Mouse (Mus musculus) hindbrain, embryonic 12.5 days (tissue): ENCODE measurements around the gene Hnrnpf. TPM values are rescaled to one million over a fixed set of nuclear protein-coding genes. Genes with fewer than 3 reads are reported as not detected.

ENCODE experiments used
- ATAC-seq: fragments of 200-750 bp; cut with Nextera tagmentation; 2 replicates; pipeline ENCODE4 v1.8.0; 2017; ENCODE audit warnings: moderate TSS enrichment; ENCODE audit not compliant: low FRiP score
- H3K27ac ChIP-seq: fragments of 300-500 bp; sonication (generic); 2 replicates; pipeline ENCODE4 v1.5.1; 2016; ENCODE audit warnings: mild to moderate bottlenecking
- H3K27me3 ChIP-seq: fragments of 300-500 bp; sonication (generic); 2 replicates; pipeline ENCODE4 v1.6.1; 2016; ENCODE audit warnings: mild to moderate bottlenecking
- H3K36me3 ChIP-seq: fragments of 300-500 bp; sonication (generic); 2 replicates; pipeline ENCODE4 v1.6.1; 2016; ENCODE audit warnings: mild to moderate bottlenecking
- H3K4me1 ChIP-seq: fragments of 300-500 bp; sonication (generic); 2 replicates; pipeline ENCODE4 v1.6.1; 2016
- H3K4me2 ChIP-seq: fragments of 300-500 bp; sonication (generic); replicated peaks from 2 replicates; pipeline ENCODE4 v1.6.1; 2016; ENCODE audit warnings: mild to moderate bottlenecking
- H3K4me3 ChIP-seq: fragments of 300-500 bp; sonication (generic); 2 replicates; pipeline ENCODE4 v1.5.1; 2016; ENCODE audit warnings: mild to moderate bottlenecking
- H3K9ac ChIP-seq: fragments of 300-500 bp; sonication (generic); 2 replicates; pipeline ENCODE4 v1.6.1; 2016; ENCODE audit warnings: mild to moderate bottlenecking, moderate library complexity
- H3K9me3 ChIP-seq: fragments of 300-500 bp; sonication (generic); replicated peaks from 2 replicates; pipeline ENCODE4 v1.6.1; 2016; ENCODE audit warnings: mild to moderate bottlenecking
- WGBS: fragments of 180-500 bp; shearing (Covaris S2); methylation state at CpG from one replicate; pipeline ENCODE4 v1.1.7; 2016; 5-methylcytosine and 5-hydroxymethylcytosine counted together
- polyA plus RNA-seq: library from polyadenylated mRNA; unstranded; fragments of >200 nt; fragmentation: Nextera tagmentation; extraction: Ambion mirVana; gene quantifications from 2 replicates; pipeline ENCODE4 v1.2.1, GENCODE M21; 2016

Gene Hnrnpf
- polyA plus RNA-seq, 1 experiment from 2014 or later, result 474 TPM

DNA sequence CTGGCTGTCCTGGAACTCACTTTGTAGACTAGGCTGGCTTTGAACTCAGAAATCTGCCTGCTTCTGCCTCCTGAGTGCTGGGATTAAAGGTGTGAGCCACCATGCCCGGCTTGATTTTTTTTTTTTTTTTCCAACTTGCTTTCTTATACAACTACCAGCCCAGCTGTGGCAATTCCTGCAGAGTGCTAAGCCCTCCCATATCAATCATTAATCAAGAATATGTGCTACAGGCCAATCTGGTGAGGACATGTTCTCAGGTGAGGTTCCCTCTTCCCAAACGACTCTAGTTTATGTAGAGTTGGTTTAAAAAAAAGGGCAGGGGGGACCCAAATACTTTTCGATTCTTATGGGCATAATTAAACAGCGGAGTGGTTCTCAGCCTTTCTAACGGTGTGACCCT lies 2.3 kb upstream of the Hnrnpf start:
- Histone ChIP-seq H3K9me3 (no peaks in the 10 kb centered on the region), H3K36me3 (no peaks in the 10 kb centered on the region), H3K4me2 (no peak overlapping the region), H3K9ac (no peak overlapping the region), H3K4me1 (no peaks in the 10 kb centered on the region), H3K27me3 (no peaks in the 10 kb centered on the region), H3K4me3 (no peak overlapping the region), H3K27ac (no peak overlapping the region)
- no peak for ATAC-seq
- 85% methylated on average over 5 of the region's 5 CpGs for WGBS

- ATAC-seq, result no peak
- no peaks in the 10 kb centered on the region for H3K36me3 ChIP-seq
- H3K4me2 ChIP-seq, result no peak overlapping the region
- WGBS, result 78% methylated on average over 9 of the region's 9 CpGs
- H3K9me3 ChIP-seq, result no peaks in the 10 kb centered on the region
- H3K27me3 ChIP-seq, result no peaks in the 10 kb centered on the region
- peaks cover 6% of the 10 kb centered on the region for H3K4me1 ChIP-seq
- H3K9ac ChIP-seq, result no peak overlapping the region
- no peak overlapping the region for H3K4me3 ChIP-seq
- no peak overlapping the region for H3K27ac ChIP-seq
Measured at GRCm38 (mm10) chr6:117901510-117902402, 1.6 kb downstream of the Hnrnpf start.

DNA sequence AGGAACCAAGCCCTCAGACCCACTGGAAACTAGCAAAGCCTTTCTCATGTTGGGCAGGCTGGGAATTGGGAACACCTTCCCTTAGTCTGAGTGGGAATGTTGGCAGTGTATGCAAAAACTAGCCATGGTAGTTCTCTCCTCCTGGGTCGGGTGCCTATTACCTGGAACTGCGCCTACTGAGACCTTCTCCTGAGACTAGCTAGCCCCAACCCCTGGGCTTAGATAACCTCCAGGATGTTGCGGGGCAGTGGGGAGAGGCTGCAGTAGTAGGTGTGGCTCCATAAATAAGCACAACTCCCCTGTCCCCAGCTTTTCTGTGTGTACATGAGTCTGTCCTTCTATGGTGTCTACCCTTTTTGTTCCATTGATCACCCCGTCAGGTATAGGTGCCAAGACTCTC lies 2.4 kb downstream of the Hnrnpf start:
- H3K4me2 ChIP-seq, result no peak overlapping the region
- H3K27me3 ChIP-seq, result no peaks in the 10 kb centered on the region
- H3K36me3 ChIP-seq, result no peaks in the 10 kb centered on the region
- no peak overlapping the region for H3K4me3 ChIP-seq
- no peak overlapping the region for H3K9ac ChIP-seq
- 83% methylated on average over 4 of the region's 4 CpGs for WGBS
- H3K9me3 ChIP-seq, result no peaks in the 10 kb centered on the region
- ATAC-seq, result no peak
- H3K4me1 ChIP-seq, result peaks cover 6% of the 10 kb centered on the region
- H3K27ac ChIP-seq, result no peak overlapping the region

- H3K36me3 ChIP-seq, result no peaks in the 10 kb centered on the region
- 87% methylated on average over 3 of the region's 3 CpGs for WGBS
- no peak for ATAC-seq
- no peaks in the 10 kb centered on the region for H3K9me3 ChIP-seq
- no peak overlapping the region for H3K27ac ChIP-seq
- H3K27me3 ChIP-seq, result no peaks in the 10 kb centered on the region
- peaks cover 17% of the 10 kb centered on the region for H3K4me1 ChIP-seq
- no peak overlapping the region for H3K4me3 ChIP-seq
- H3K9ac ChIP-seq, result no peak overlapping the region
- no peak overlapping the region for H3K4me2 ChIP-seq
Measured at GRCm38 (mm10) chr6:117903836-117904235, 3.7 kb downstream of the Hnrnpf start.

- WGBS, result 26% methylated on average over 4 of the region's 4 CpGs
- H3K27me3 ChIP-seq, result no peaks in the 10 kb centered on the region
- H3K4me2 ChIP-seq, result peak overlapping the region; percentile 56
- no peak for ATAC-seq
- H3K27ac ChIP-seq, result 0 out of 2 replicates have a peak overlapping the region, but pooled peaks have one; percentile 71
- H3K36me3 ChIP-seq, result no peaks in the 10 kb centered on the region
- H3K9ac ChIP-seq, result peak overlapping the region; percentile 49; the same call in 1 of the 2 replicates
- peaks cover 24% of the 10 kb centered on the region for H3K4me1 ChIP-seq
- H3K9me3 ChIP-seq, result no peaks in the 10 kb centered on the region
- peak overlapping the region; percentile 85; the same call in 1 of the 2 replicates for H3K4me3 ChIP-seq
Measured at GRCm38 (mm10) chr6:117905260-117905930, 5.3 kb downstream of the Hnrnpf start.

DNA sequence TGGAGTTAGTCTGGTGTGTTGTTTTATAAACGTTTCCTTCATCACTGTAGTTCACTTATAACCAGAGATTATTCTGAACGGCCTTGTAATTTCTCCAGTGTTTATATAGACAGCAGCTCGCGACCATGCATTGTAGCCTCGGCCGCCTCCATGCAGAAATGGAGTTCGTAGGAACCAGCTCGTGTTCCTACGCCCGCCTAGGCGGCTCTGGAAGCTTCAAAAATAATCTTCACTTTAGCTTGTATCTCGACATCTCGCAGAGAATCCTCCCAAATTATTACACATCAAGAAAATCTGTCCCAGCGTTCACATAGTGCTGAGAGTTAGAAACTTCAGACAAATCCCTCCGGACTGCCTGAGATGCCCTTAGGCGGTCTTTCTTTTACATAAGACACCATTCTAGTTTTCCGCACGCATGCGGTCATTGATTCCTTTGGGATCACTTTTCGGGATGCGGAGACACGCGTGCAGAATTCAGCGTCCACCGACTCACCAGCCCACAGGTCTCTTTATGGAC lies 5.9 kb downstream of the Hnrnpf start:
- 1% methylated on average over 25 of the region's 25 CpGs for WGBS
- H3K4me3 ChIP-seq, result peak overlapping the region; percentile 85
- H3K9ac ChIP-seq, result peak overlapping the region; percentile 49; the same call in 1 of the 2 replicates
- peaks cover 24% of the 10 kb centered on the region for H3K4me1 ChIP-seq
- H3K27ac ChIP-seq, result peak overlapping the region; percentile 71; the same call in 1 of the 2 replicates
- ATAC-seq, result peak; percentile 64
- H3K4me2 ChIP-seq, result peak overlapping the region; percentile 56
- no peaks in the 10 kb centered on the region for H3K9me3 ChIP-seq
- H3K36me3 ChIP-seq, result no peaks in the 10 kb centered on the region
- H3K27me3 ChIP-seq, result no peaks in the 10 kb centered on the region

DNA sequence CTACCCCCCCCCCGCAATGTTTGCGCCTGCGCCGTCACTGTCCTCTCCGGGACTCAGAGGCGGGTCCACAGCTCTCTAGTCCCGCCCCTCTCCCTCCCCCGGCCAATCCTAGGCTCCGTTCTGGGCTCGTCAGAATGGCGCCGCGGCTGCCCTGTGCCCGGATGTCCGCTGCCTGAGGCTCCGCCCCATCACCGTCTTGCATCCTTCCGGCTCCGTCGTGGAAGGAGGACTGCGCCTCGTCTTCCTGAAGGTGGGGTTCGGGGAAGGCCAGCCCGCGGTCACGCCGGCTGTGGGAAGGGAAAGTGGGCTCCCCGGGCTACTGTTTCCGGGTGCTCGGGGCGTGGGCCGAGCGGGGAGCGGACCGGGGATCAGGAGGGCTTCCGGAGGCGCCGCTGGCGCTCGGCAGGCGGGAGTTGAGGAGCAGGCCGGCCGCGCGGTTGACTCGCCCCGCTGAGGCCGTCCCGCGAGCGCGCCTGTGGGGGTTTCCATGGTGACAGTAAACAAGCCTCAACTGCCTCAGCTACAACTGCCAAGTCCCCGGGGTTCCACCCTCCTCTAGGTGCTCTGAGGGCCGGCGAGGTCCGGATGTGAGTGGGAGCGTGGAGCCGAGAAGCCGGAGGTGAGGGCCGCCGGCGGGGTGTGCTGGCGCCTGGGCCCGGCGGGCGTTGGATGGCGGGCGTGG lies 6.6 kb downstream of the Hnrnpf start:
- H3K9me3 ChIP-seq, result no peaks in the 10 kb centered on the region
- peak overlapping the region; percentile 85 for H3K4me3 ChIP-seq
- peak overlapping the region; percentile 87 for H3K27ac ChIP-seq
- under 1% methylated on average over 65 of the region's 68 CpGs for WGBS
- peak; percentile 99 for ATAC-seq
- peaks cover 24% of the 10 kb centered on the region for H3K4me1 ChIP-seq
- peak overlapping the region; percentile 97 for H3K4me2 ChIP-seq
- H3K36me3 ChIP-seq, result no peaks in the 10 kb centered on the region
- H3K9ac ChIP-seq, result peak overlapping the region; percentile 93
- no peaks in the 10 kb centered on the region for H3K27me3 ChIP-seq

DNA sequence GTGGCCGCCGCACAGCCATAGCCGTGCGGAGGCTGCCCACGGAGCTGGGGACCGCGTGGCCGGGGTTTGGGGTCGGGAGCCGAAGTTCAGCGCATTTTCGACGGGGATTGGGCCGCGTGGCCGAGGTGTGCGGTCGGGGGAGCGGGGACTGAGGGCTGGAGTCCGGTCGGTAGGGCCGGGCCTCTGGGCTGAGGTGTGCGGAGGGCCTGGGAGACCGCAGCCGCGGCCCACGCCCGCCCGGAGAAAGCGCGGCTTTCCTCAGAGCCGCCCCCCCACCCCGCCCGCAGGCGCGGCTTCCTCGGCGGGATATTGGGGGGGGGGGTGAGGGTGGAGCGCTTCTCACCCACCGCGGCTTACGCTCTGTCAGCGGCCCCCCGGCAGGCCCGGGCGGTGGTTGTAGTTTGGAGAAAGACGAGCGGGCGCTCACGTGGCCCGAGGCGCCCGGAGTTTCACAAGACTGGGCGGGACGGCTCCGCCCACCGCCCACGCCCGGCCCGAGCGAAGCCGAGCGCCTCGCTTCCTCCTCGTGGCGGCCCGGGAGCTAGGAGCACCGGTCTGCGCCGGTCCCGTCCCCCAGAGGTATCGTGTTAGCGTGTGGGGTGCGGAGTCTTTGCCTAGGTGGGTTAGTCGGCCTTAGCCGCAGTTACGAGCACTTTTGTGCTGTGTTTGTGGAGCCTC lies 7.3 kb downstream of the Hnrnpf start:
- peak overlapping the region; percentile 85 for H3K4me3 ChIP-seq
- H3K9ac ChIP-seq, result peak overlapping the region; percentile 93
- H3K27me3 ChIP-seq, result no peaks in the 10 kb centered on the region
- peaks cover 24% of the 10 kb centered on the region for H3K4me1 ChIP-seq
- peak; percentile 51 for ATAC-seq
- peak overlapping the region; percentile 97 for H3K4me2 ChIP-seq
- WGBS, result under 1% methylated on average over 55 of the region's 77 CpGs
- no peaks in the 10 kb centered on the region for H3K9me3 ChIP-seq
- no peaks in the 10 kb centered on the region for H3K36me3 ChIP-seq
- peak overlapping the region; percentile 87 for H3K27ac ChIP-seq

- no peaks in the 10 kb centered on the region for H3K9me3 ChIP-seq
- no peaks in the 10 kb centered on the region for H3K36me3 ChIP-seq
- under 1% methylated on average over 26 of the region's 26 CpGs for WGBS
- no peak for ATAC-seq
- H3K4me2 ChIP-seq, result peak overlapping the region; percentile 97
- H3K4me1 ChIP-seq, result peaks cover 24% of the 10 kb centered on the region
- H3K4me3 ChIP-seq, result peak overlapping the region; percentile 85
- peak overlapping the region; percentile 93 for H3K9ac ChIP-seq
- H3K27ac ChIP-seq, result peak overlapping the region; percentile 87
- no peaks in the 10 kb centered on the region for H3K27me3 ChIP-seq
Measured at GRCm38 (mm10) chr6:117907979-117908355, 7.8 kb downstream of the Hnrnpf start.

GRCm38 (mm10) chr6:117908424-117908900 lies 8.3 kb downstream of the Hnrnpf start:
- ATAC-seq, result no peak
- Histone ChIP-seq H3K9me3 (no peaks in the 10 kb centered on the region), H3K4me2 (peak overlapping the region; percentile 97), H3K36me3 (no peaks in the 10 kb centered on the region), H3K27me3 (no peaks in the 10 kb centered on the region), H3K27ac (no peak overlapping the region), H3K9ac (peak overlapping the region; percentile 93), H3K4me1 (peaks cover 24% of the 10 kb centered on the region), H3K4me3 (peak overlapping the region; percentile 85)
- WGBS, result 1% methylated on average over 14 of the region's 14 CpGs

GRCm38 (mm10) chr6:117910120-117910661 lies 10.1 kb downstream of the Hnrnpf start:
- ATAC-seq, result no peak
- H3K4me1 ChIP-seq, result peaks cover 24% of the 10 kb centered on the region
- no peak overlapping the region for H3K4me2 ChIP-seq
- no peaks in the 10 kb centered on the region for H3K9me3 ChIP-seq
- H3K4me3 ChIP-seq, result no peak overlapping the region
- H3K9ac ChIP-seq, result no peak overlapping the region
- no peaks in the 10 kb centered on the region for H3K27me3 ChIP-seq
- 90% methylated on average over 6 of the region's 6 CpGs for WGBS
- no peaks in the 10 kb centered on the region for H3K36me3 ChIP-seq
- no peak overlapping the region for H3K27ac ChIP-seq
